Mouse (Mus musculus) spleen, adult 18-20 months (tissue): ENCODE data around the gene P3h1.
"Not testable (repeated sequence)": the region's sequence is repeated elsewhere in the genome, so short reads cannot be mapped to it uniquely, and the experiment has no call there.

Experiments used
- DNase-seq, 2 experiments: peaks; one replicate each; pipeline ENCODE4 v3.0.0; 2022; ENCODE audit warnings: mixed read lengths in 2 of 2

Gene P3h1

DNA sequence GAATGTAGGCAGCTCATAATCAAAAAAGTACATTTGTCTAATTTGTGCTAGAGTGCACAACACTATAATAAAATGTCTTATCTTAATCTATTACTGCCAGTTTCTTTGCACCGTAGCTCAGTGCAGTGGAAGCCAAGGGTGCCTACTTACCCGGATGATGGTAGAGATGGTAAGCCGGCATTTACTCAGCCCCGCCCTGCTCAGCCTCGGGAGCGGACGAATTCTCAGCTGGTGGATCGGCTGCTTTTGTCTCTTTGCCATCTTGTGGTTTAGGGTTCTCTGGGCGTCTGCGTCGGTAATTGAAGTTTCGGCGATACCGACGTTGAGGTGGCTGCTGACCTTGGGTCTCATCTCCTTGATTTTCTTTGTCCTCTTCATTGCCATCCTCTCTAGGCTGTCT, 46.1 kb downstream of the P3h1 start:
- DNase-seq: not testable (repeated sequence)

DNA sequence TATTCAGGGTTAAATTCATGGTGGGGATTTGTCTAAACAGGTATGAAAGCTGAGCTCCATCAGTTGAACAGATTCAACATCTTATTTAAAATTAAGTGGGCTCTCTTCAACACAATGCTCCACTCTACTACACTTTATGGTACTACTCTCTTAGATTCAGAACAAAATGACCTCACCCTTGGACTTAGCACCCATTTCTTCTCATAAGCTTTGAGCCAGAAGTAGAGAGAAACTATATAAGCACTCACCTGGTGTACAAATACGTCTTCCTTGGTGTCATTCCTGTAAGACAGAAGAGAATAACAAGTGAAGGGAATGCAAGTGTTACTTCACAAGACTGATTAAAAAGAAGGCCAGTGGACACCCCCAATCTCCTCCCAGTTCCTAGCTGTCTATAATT, 52.1 kb downstream of the P3h1 start:
- no peak for DNase-seq

DNA sequence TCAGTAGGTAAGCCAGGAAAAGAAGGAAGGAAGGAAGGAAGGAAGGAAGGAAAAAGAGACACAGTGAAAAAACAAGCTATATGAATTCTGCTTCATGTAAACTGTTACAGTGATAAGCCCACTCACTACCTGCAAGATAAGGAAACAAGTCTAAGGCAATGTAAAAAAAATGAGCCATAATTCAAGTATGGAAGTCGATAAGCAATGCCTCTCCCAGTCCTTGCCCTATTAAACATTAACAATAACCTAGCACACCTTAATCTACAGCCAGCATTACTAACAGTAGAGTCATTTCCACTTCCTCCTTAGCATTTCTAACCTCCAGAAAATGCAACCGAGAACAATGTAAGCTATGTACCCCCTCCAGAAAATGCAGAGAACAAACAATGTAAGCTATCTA, 52.6 kb downstream of the P3h1 start:
- DNase-seq: no peak

DNA sequence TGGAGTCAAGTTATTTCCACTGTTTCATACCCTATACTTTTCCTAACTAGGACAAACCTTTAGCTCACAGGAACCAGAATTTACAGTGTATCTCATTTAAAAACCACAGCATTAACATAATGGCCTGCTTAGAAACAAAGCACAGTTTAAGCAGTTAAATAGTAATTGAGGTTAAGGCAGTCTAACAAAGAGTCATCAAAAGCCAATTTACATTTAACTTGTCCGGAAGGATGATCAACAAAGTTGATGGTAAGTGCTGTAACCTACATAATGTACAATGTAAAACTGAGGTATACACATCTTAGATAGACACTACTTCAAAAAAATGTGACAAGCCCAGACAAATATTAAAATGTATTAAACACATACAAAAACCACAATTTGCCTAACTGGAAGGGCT, 59.2 kb downstream of the P3h1 start:
- DNase-seq: no peak

DNA sequence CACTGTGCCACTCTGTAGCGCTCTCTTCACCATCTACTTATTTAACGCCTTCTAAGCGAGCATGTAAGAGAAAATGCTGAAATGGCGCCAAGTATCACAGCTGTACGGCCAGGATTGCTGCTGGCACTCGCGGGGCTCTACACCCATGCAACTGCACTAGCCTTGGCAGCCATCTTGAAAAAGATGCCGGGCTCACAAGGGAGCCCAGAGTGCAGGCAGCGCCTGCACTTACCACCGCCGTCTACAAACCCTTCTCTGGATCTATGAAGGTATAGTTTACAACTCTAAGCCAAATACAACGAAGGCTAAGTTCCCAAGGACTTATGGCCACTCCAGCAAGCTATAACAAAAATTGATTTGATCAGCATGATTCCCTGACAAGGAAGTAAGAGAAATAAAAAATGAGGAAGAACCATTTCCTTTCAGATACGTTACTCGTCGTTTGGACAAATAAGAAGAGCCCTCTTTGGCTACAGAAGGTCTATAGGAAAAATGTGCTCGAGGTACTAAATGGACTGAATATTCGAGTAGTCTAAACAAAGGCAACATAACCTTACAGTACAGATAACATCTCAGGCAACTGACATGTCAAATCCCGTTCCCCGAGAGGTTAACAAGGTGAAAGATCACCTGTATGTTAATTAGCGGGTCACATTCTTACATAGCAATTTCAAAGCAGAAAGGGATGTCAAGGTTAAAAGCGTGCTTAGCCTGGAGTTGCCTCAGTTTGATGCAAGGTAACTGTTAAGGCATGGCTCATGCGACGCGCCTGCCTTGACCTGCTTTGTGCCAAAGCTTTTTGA, 60.3 kb downstream of the P3h1 start:
- DNase-seq: peak; percentile 12 to 32

DNA sequence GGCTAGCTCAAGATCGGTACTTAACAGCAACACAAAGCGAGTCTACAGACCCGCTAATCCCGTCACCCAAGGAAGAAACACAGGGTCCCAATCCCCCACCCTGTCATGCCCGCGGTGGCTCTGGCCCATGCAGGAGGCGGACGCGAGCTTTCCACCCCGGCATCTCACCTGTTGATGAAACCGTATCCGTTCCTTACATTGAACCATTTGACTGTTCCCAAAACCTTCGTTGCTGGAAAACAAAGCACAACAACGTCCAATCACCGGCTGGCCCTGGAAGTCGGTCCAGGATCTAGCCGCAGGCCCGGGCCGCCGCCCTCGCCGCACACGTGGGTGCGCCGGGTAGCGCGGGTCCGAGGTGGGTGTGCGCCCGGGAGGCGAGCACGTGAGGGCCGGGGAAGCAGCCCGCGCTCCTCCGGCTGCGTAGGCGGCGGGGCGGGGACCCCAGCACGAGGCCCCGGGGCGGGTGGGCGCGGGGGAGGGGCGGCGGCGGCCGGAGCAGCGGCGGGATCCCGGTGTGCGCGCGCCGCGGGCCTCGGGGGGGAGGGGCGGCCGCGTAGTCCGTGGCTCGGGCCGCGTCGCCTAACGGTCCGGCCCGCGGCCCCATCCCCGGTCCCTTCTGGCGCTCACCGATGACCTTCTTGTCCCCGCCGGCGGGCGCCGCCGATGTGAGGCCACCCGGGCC, 61.0 kb downstream of the P3h1 start:
- peak; percentile 18 to 36 for DNase-seq

DNA sequence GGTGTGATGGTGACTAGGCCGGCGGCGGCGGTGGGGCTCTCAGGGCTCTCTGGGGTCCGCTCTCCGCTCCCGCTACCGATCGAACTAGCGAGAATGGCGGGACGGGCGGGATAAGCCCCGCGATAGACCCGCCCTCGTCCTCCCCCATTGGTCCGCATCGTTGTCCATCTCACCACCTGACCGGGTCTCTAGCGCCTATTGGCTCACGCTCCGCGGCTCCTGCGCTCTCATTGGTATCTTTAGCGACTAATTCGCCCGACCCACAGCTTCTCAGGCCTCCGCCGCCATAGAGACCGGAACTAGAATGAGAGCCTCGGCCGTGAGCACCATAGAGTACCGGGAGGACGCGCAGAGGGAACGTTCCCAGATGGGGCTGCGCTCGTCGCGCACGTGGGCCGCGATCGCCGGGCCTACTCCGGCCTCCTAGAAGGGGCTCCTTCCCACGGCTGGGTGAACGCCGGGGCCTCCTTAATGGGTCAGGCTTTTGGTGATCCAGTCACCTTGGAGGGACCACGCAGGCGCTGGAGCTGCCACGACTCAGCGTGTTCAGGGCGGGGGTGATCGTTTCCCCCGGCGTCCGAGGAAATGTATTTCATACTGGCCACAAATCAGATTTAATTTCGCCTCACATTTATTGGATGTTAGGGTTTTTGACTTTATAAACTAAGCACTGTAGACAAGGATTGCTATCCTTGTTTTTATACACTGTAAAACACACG, 61.9 kb downstream of the P3h1 start, which contains the start of gene Ybx1:
Gene Ybx1, minus strand, starts transcription at position 190 of the 719 bp plus-strand sequence.
- peak; percentile 98 to 99 for DNase-seq

DNA sequence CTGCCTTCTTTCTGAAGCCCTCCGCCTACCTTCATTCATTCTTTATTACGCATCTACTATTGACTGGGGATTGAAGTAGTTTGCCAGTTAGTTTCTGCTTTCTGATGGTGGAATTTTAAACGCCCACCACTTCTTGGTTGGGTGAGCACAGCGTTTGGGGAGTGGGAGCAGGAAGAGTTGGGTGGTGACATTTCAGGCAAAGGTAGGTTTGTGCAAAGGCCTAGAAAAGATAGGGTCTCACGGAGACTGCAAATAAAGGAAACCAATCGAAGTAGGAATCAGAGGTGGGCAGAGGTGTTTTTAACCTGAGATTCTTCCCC, 62.4 kb downstream of the P3h1 start:
- no peak for DNase-seq

DNA sequence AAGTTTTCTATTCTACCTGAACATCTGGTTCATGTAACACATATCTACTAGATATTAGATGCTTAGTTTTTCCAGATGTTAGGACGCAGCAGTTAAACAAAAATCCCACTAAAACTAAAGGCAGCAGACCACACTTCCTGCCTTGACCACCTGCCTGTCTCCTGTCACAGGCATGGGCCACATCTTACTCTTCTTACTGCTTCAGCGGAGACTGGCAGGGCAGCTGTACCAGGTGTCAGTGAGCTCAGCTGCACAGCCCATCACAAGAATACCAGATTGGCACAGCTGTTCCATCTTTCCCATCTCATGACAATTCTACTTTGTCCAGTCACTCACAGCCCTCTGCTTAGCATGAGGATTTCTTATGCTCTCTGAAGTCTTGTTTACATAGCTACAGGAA, 64.6 kb downstream of the P3h1 start:
- DNase-seq: no peak
